Mouse (Mus musculus) midbrain, embryonic 15.5 days (tissue): ENCODE measurements at regions not wholly inside any gene's neighbourhood (a gene's known extent, or its start where the extent isn't known, plus 50 kb on each side); places are given as distances from the start of the nearest gene placed in this dataset.

Experiments
- ATAC-seq: fragments of 200-750 bp; cut with Nextera tagmentation; replicated peaks from 2 replicates; pipeline ENCODE4 v1.8.0; 2017; ENCODE audit warnings: moderate TSS enrichment
- H3K27ac ChIP-seq: fragments of 300-500 bp; sonication (generic); 2 replicates; pipeline ENCODE4 v1.5.1; 2015; ENCODE audit warnings: mild to moderate bottlenecking, inconsistent platforms
- H3K27me3 ChIP-seq: fragments of 300-500 bp; sonication (generic); replicated peaks from 2 replicates; pipeline ENCODE4 v1.6.1; 2015; ENCODE audit warnings: inconsistent platforms
- H3K36me3 ChIP-seq: fragments of 300-500 bp; sonication (generic); replicated peaks from 2 replicates; pipeline ENCODE4 v1.6.1; 2015; ENCODE audit warnings: inconsistent platforms
- H3K4me1 ChIP-seq: fragments of 300-500 bp; sonication (generic); 2 replicates; pipeline ENCODE4 v1.6.1; 2015; ENCODE audit warnings: inconsistent platforms
- H3K4me2 ChIP-seq: fragments of 300-500 bp; sonication (generic); 2 replicates; pipeline ENCODE4 v1.6.1; 2015; ENCODE audit warnings: inconsistent platforms, mild to moderate bottlenecking, moderate library complexity
- H3K4me3 ChIP-seq: fragments of 300-500 bp; sonication (generic); 2 replicates; pipeline ENCODE4 v1.5.1; 2015; ENCODE audit warnings: mild to moderate bottlenecking, inconsistent platforms
- H3K9ac ChIP-seq: fragments of 300-500 bp; sonication (generic); 2 replicates; pipeline ENCODE4 v1.6.1; 2015; ENCODE audit warnings: mild to moderate bottlenecking, inconsistent platforms
- H3K9me3 ChIP-seq: fragments of 300-500 bp; sonication (generic); 2 replicates; pipeline ENCODE4 v1.6.1; 2016; ENCODE audit warnings: inconsistent platforms
- WGBS: fragments of 180-500 bp; shearing (Covaris S2); methylation state at CpG from one replicate; pipeline ENCODE4 v1.1.7; 2015; ENCODE audit warnings: mixed read lengths; 5-methylcytosine and 5-hydroxymethylcytosine counted together

GRCm38 (mm10) chr9:113601451-113601850 is 106.6 kb downstream of the Pdcd6ip start:
- H3K27ac ChIP-seq: no peak overlapping the region
- ATAC-seq: no peak
- no peaks in the 10 kb centered on the region for H3K9me3 ChIP-seq

GRCm38 (mm10) chr9:113587260-113587659 is 120.8 kb downstream of the Pdcd6ip start:
- H3K4me3 ChIP-seq: no peak overlapping the region
- no peak overlapping the region for H3K9ac ChIP-seq
- H3K27me3 ChIP-seq: no peaks in the 10 kb centered on the region
- H3K36me3 ChIP-seq: no peaks in the 10 kb centered on the region
- H3K4me1 ChIP-seq: no peaks in the 10 kb centered on the region
- no peaks in the 10 kb centered on the region for H3K9me3 ChIP-seq
- WGBS: 62% methylated on average over 6 of the region's 6 CpGs
- no peak for ATAC-seq
- no peak overlapping the region for H3K27ac ChIP-seq
- H3K4me2 ChIP-seq: no peak overlapping the region

More at GRCm38 (mm10) chr9:113601451-113601850, 106.6 kb downstream of the Pdcd6ip start:
- no peaks in the 10 kb centered on the region for H3K4me1 ChIP-seq
- H3K4me3 ChIP-seq: no peak overlapping the region
- no peak overlapping the region for H3K9ac ChIP-seq
- H3K4me2 ChIP-seq: no peak overlapping the region
- H3K36me3 ChIP-seq: no peaks in the 10 kb centered on the region
- no peaks in the 10 kb centered on the region for H3K27me3 ChIP-seq
- WGBS: 15% methylated on average over 5 of the region's 5 CpGs

DNA sequence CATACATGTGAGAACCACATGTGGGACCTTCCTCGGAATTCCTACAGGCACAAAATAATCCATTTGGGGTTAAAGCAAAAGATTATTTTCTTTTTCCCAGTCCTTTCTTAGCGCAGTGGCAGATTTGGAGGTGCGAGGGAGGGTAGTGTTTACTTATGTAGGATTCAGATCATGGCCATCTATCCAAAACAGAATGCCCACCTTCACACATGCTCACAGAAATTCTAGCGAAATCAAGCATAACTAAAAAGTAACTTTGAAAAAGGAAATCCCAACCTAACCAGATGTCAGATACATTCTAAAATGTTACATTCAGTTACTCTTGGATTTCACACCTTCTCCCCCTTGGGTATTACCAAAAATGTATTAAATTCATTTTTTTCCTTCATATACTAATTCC is 121.6 kb downstream of the Pdcd6ip start:
- H3K9ac ChIP-seq: no peak overlapping the region
- WGBS: 90% methylated on average over 4 of the region's 4 CpGs
- H3K27me3 ChIP-seq: no peaks in the 10 kb centered on the region
- H3K4me3 ChIP-seq: no peak overlapping the region
- no peak overlapping the region for H3K27ac ChIP-seq
- no peaks in the 10 kb centered on the region for H3K4me1 ChIP-seq
- H3K9me3 ChIP-seq: no peaks in the 10 kb centered on the region
- no peak overlapping the region for H3K4me2 ChIP-seq
- ATAC-seq: no peak
- H3K36me3 ChIP-seq: no peaks in the 10 kb centered on the region

DNA sequence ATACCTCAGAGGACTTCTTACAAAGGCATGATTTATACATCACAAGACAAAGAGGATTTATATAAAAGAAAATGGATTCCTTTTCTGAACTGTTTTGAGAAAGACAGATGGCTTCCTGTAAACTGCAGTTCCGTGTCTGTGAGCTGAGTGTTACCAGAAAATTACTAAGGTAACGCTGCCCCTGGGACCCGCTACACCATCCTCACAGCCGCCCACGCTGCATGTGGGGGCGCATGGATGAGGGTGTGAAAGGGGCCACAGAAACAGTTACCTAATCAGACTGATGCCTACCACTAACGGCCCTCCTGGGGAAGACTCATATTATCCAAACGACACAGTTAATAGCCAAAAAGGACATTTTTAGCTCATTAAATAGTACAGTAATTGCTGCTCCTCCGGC is 129.8 kb downstream of the Pdcd6ip start:
- Histone ChIP-seq H3K4me3 (no peak overlapping the region), H3K4me1 (no peaks in the 10 kb centered on the region), H3K9me3 (no peaks in the 10 kb centered on the region), H3K36me3 (no peaks in the 10 kb centered on the region), H3K27ac (peak overlapping the region; percentile 19; the same call in 1 of the 2 replicates), H3K27me3 (no peaks in the 10 kb centered on the region), H3K9ac (no peak overlapping the region), H3K4me2 (no peak overlapping the region)
- no peak for ATAC-seq
- 65% methylated on average over 9 of the region's 9 CpGs for WGBS

DNA sequence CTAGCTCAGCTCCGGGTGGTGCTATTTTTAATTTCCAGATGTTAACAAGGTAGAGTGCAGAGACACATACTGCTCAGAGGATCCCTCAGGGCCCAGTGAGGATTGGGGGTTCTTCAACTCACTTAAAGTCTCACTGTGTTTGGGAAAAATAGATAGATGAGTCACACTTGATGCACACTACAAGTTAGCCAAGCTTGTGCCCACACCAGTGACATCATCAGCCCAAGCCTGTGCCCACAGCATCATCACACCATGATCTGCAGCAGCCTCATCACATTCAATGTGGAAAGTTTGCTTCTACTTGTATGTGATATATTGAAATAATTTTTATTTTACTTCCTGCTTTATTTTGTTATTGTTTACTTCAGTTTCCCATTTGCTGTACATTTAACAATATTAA is 139.2 kb downstream of the Pdcd6ip start:
- Histone ChIP-seq H3K4me2 (no peak overlapping the region), H3K27me3 (no peaks in the 10 kb centered on the region), H3K9me3 (no peaks in the 10 kb centered on the region), H3K9ac (no peak overlapping the region), H3K27ac (no peak overlapping the region), H3K36me3 (no peaks in the 10 kb centered on the region), H3K4me3 (no peak overlapping the region), H3K4me1 (no peaks in the 10 kb centered on the region)
- no peak for ATAC-seq
- 90% methylated on average over 1 of the region's 1 CpGs for WGBS

GRCm38 (mm10) chr9:113567705-113568104 is 140.4 kb downstream of the Pdcd6ip start:
- Histone ChIP-seq H3K36me3 (no peaks in the 10 kb centered on the region), H3K27ac (no peak overlapping the region), H3K9ac (no peak overlapping the region), H3K4me3 (no peak overlapping the region), H3K4me2 (no peak overlapping the region), H3K9me3 (no peaks in the 10 kb centered on the region), H3K27me3 (no peaks in the 10 kb centered on the region), H3K4me1 (no peaks in the 10 kb centered on the region)
- no peak for ATAC-seq
- 87% methylated on average over 1 of the region's 1 CpGs for WGBS

DNA sequence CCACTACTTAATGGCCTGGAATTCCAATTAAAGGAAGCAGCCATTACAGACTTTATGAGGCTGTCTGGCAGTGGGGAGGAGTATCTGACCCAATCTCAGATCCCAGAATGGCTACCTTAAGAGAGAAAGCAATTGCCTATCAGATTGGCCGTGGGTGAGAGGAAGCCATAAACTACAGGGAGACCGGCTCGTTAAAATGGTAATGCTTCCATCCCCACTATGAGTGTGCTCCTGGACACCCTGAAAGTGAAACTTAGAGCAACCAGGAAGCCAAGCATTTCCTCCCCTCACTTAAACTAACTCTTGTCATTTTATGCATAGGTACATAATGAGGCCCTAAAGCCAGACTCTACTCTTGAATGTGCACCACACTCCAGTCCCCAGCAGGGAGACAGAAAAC is 141.4 kb downstream of the Pdcd6ip start:
- H3K27me3 ChIP-seq: no peaks in the 10 kb centered on the region
- H3K27ac ChIP-seq: no peak overlapping the region
- H3K36me3 ChIP-seq: no peaks in the 10 kb centered on the region
- no peak for ATAC-seq
- H3K4me3 ChIP-seq: no peak overlapping the region
- H3K4me2 ChIP-seq: no peak overlapping the region
- no peaks in the 10 kb centered on the region for H3K4me1 ChIP-seq
- H3K9ac ChIP-seq: no peak overlapping the region
- H3K9me3 ChIP-seq: no peaks in the 10 kb centered on the region
- WGBS: 92% methylated on average over 3 of the region's 3 CpGs

GRCm38 (mm10) chr9:113553911-113554310 is 154.1 kb downstream of the Pdcd6ip start:
- 86% methylated on average over 12 of the region's 12 CpGs for WGBS
- no peak for ATAC-seq
- no peaks in the 10 kb centered on the region for H3K27me3 ChIP-seq

DNA sequence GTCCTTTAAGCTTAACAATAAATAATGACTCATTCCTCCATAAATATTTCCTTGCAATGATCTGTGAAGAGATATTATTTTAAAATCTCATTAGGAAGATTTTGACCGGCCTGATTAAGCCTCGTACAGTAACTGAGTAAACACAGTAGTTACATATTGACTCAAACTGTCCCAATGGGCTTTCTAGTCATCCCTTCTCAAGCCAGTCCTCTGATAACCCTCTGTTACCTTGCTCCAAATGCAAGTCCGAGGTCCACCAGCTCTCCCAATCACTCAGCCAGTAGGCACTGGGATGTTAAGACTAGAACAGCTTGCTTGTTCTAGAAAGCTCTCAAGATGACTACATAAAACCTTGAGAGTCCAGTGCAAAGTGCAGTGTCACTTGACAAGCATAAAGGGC is 160.6 kb downstream of the Pdcd6ip start:
- Histone ChIP-seq H3K36me3 (no peaks in the 10 kb centered on the region), H3K9me3 (no peaks in the 10 kb centered on the region), H3K27ac (no peak overlapping the region), H3K9ac (no peak overlapping the region), H3K4me1 (no peaks in the 10 kb centered on the region), H3K4me2 (no peak overlapping the region), H3K4me3 (no peak overlapping the region), H3K27me3 (no peaks in the 10 kb centered on the region)
- 78% methylated on average over 3 of the region's 3 CpGs for WGBS
- ATAC-seq: no peak

More at GRCm38 (mm10) chr9:113553911-113554310, 154.1 kb downstream of the Pdcd6ip start:
- Histone ChIP-seq H3K9ac (no peak overlapping the region), H3K4me3 (no peak overlapping the region), H3K4me1 (no peaks in the 10 kb centered on the region), H3K9me3 (no peaks in the 10 kb centered on the region), H3K36me3 (no peaks in the 10 kb centered on the region), H3K4me2 (no peak overlapping the region), H3K27ac (no peak overlapping the region)

- H3K4me3 ChIP-seq: no peak overlapping the region
- no peaks in the 10 kb centered on the region for H3K36me3 ChIP-seq
- WGBS: 92% methylated on average over 2 of the region's 2 CpGs
- H3K9me3 ChIP-seq: no peaks in the 10 kb centered on the region
- H3K9ac ChIP-seq: no peak overlapping the region
- no peak overlapping the region for H3K4me2 ChIP-seq
- no peaks in the 10 kb centered on the region for H3K27me3 ChIP-seq
- ATAC-seq: no peak
- no peak overlapping the region for H3K27ac ChIP-seq
- H3K4me1 ChIP-seq: no peaks in the 10 kb centered on the region
These were observed 179.5 kb downstream of the Pdcd6ip start for GRCm38 (mm10) chr9:113528586-113528985.

DNA sequence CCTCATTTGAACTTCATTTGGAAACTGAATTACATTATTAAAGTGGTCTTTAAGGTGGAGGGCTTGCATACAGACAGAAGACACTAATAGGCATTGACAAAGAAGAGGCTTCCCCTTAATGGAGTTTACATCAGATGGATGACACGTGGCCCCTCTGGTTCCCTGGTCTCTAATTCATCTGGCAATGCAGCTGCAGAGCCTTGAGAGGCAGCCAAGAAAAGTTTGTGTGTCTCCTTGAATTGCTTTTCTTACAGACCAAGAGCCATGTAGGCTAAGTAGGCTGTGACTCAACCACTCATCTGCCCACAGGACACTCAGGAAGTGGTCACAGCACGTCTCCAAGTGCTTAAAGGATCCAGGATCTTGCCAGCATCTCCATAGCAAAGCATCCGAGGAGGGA is 183.8 kb downstream of the Pdcd6ip start:
- Histone ChIP-seq H3K9me3 (no peaks in the 10 kb centered on the region), H3K27me3 (no peaks in the 10 kb centered on the region), H3K4me1 (no peaks in the 10 kb centered on the region; the same call in 1 of the 2 replicates), H3K36me3 (no peaks in the 10 kb centered on the region), H3K9ac (no peak overlapping the region), H3K27ac (no peak overlapping the region), H3K4me3 (no peak overlapping the region), H3K4me2 (no peak overlapping the region)
- no peak for ATAC-seq
- WGBS: 84% methylated on average over 3 of the region's 3 CpGs

- ATAC-seq: no peak
- no peaks in the 10 kb centered on the region for H3K36me3 ChIP-seq
- H3K9me3 ChIP-seq: no peaks in the 10 kb centered on the region
- H3K9ac ChIP-seq: no peak overlapping the region
- H3K4me1 ChIP-seq: no peaks in the 10 kb centered on the region; the same call in 1 of the 2 replicates
- no peak overlapping the region for H3K27ac ChIP-seq
- H3K4me3 ChIP-seq: no peak overlapping the region
- H3K27me3 ChIP-seq: no peaks in the 10 kb centered on the region
- WGBS: 93% methylated on average over 2 of the region's 2 CpGs
- no peak overlapping the region for H3K4me2 ChIP-seq
These were observed 184.9 kb downstream of the Pdcd6ip start for GRCm38 (mm10) chr9:113523173-113523572.

DNA sequence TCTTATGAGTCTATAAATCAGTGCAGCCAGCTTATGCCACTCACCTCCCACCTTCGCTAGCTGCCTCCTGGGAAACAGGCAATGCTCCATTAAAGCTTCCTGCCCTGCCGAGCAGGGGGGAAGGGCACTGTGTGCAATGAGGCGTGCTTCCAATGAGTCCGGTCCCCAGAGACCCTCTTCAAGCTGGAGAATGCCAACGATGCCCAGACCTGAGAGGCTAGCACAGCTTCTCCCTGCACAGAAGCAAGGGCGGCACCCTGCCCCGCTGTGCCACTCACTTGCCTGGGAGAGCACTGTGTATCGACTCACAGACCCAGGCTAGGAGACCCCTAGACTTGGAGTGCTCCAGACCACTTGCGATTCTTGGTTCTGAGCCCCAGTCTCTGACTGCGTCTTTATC is 188.3 kb downstream of the Pdcd6ip start:
- Histone ChIP-seq H3K9ac (no peak overlapping the region), H3K4me3 (no peak overlapping the region), H3K36me3 (no peaks in the 10 kb centered on the region), H3K4me1 (no peaks in the 10 kb centered on the region; the same call in 1 of the 2 replicates), H3K27ac (no peak overlapping the region), H3K9me3 (no peaks in the 10 kb centered on the region), H3K27me3 (no peaks in the 10 kb centered on the region), H3K4me2 (no peak overlapping the region)
- no peak for ATAC-seq
- WGBS: 53% methylated on average over 10 of the region's 10 CpGs
